Mouse (Mus musculus): ENCODE measurements at regions not wholly inside any gene's neighbourhood (a gene's known extent, or its start where the extent isn't known, plus 50 kb on each side); places are given as distances from the start of the nearest gene placed in this dataset.
A peak's percentile ranks its signal among the peaks of the same experiment; 100 is the strongest.

- no peak for TF ChIP-seq EP300 (IDR thresholded peaks at IDR 0.05; ENCODE audit: insufficient read depth, low read depth, low read length)
- TF ChIP-seq CTCF (IDR thresholded peaks at IDR 0.05; ENCODE audit: low read depth, low read length) = peak; percentile 19
Observed at GRCm38 (mm10) chr1:185546346-185546745, 91.7 kb downstream of the Slc30a10 start.

Data from ES-Bruce4 (cell line).